Mouse (Mus musculus) cerebellum, adult 2 months (tissue): ENCODE measurements around the gene Ager.

Source experiments
- CTCF ChIP-seq: fragments of 200-500 bp; IDR thresholded peaks from 2 replicates; pipeline ENCODE4 v1.5.1; 2011; ENCODE audit warnings: low read depth, mild to moderate bottlenecking, control low read depth, low read length, moderate library complexity, borderline replicate concordance; ENCODE audit not compliant: insufficient read depth
- POLR2A ChIP-seq: fragments of 200-500 bp; IDR thresholded peaks from 2 replicates; pipeline ENCODE4 v1.6.1; 2011; ENCODE audit warnings: low read length, control low read depth, borderline replicate concordance; ENCODE audit not compliant: insufficient read depth

GRCm38 (mm10) chr17:34567311-34567710 lies 30.4 kb upstream of the Ager start:
- no peak for TF ChIP-seq POLR2A
- no peak for TF ChIP-seq CTCF
